Mouse (Mus musculus) embryonic fibroblast, embryonic 13.5 days (primary cell): ENCODE results near the gene Cdk18.

ENCODE experiments used
- CTCF ChIP-seq: IDR thresholded peaks from 2 replicates; pipeline ENCODE4 v1.5.1; 2011; ENCODE audit warnings: mild to moderate bottlenecking, control low read depth, low read length, moderate library complexity, borderline replicate concordance; ENCODE audit not compliant: insufficient read depth
- POLR2A ChIP-seq: IDR thresholded peaks from 2 replicates; pipeline ENCODE4 v1.6.1; 2011; ENCODE audit warnings: low read depth, mild to moderate bottlenecking, control low read depth, low read length, moderate library complexity

DNA sequence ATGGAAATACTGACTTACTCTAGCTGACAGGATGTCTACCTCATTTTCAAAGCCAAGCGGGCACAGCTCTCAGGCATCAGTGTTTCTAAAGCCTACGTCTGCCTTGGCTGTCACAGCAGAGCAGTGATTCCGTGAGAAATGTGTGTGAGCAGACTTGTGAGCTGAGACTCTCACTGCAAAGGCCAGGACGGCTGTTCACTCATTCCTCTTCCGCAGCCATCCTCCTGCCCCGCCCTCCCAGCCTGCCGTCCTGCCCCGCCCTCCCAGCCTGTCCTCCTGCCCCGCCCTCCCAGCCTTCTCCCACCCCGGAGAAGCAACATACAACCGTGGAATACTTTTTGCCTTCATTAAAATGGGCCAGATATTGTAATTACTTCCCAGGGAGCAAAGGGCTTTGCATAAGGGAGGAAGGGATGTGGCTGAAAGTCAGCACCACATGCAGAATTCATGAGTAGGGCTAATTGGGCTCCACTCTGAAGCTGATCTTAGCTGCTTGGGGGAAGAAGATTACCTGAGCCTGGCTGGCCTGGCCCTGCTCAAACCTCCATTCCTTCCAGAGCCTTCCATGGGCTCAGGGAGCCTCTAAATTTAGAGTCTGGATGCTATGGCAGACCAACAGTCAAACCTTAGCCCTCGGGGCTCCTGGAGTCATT is 28.8 kb upstream of the Cdk18 start:
- TF ChIP-seq CTCF (no peak), POLR2A (no peak)
